Mouse (Mus musculus) embryo, embryonic 9.5 days (tissue): ENCODE data around the gene Tmem147.

Experiments used
- DNase-seq: peaks from one replicate; pipeline ENCODE4 v3.0.0-alpha.2; 2017; ENCODE audit errors: extremely low spot score

The Tmem147 gene

GRCm38 (mm10) chr7:30728214-30728613 is 1.1 kb downstream of the Tmem147 start:
- DNase-seq: no peak

DNA sequence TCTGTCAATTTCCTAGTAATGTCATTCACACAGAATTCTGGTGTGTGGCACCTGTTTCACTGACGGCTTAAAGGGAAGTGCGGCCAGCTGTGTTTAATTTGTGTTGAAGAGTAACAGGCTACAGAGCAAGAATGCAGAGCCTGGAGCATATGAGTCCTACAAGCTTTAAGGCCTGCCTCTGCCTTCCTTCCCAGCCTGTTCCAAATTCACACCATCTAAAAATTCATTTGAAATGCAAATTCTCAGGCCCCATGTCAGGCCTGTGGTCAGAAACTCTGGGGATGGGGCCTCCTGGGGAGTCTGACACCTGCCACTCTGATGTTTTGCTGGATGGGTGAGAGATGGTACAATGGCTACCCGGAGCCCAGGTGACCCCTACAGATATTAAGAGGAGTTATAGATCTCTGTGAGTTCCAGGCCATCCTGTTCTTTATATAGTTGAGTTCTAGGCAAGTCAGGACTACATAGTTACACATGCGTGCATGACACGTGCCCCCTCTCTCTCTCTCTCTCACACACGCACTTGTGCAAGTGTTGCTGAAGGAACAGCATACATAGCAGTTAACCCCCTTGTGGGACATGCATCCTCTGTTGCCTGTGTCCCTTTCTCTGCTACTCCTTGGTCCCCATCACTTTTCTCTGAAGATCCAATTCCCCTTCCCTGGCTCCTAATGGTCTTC is 5.9 kb downstream of the Tmem147 start:
- no peak for DNase-seq

- DNase-seq: no peak
Measured at GRCm38 (mm10) chr7:30721286-30721685, 8.1 kb downstream of the Tmem147 start.

- no peak for DNase-seq
Measured at GRCm38 (mm10) chr7:30719669-30720068, 9.7 kb downstream of the Tmem147 start.

DNA sequence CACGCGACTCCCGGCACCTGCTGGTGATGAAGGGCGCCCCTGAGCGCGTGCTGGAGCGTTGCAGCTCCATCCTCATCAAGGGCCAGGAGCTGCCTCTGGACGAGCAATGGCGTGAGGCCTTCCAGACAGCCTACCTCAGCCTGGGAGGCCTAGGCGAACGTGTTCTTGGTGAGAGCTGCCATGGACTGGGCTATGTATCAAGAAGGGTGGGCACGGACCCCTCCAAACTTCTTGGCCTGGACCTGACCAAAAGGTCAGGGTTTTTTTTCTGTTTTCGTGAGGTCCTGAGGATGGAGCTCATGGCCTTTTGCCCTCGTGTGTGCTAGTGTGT is 11.7 kb downstream of the Tmem147 start:
- no peak for DNase-seq

GRCm38 (mm10) chr7:30717006-30717715 is 12.2 kb downstream of the Tmem147 start:
- DNase-seq: peak; percentile 91

DNA sequence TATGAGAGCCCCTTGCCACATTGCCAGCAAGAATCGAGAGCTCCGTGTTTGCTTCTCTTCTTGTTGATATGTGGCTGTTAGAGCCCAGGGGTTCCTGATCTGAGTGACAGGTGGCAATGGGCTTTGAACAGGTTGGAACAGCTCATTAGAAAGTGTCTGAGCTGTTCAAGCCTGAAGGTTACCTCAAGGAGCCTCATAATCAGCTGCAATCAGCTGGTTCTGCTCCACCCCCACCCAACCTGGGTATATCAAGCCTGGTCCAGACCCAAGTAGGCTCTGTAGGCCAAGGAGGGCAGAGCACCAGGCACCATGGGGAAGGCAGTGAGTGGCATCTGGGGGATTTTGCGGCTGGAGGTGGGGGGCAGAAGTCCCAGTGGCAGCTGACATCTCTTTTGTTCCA is 17.4 kb downstream of the Tmem147 start, which contains the start of gene Atp4a:
Gene Atp4a, plus strand, starts transcription at position 268 of the 400 bp plus-strand sequence.
- no peak for DNase-seq

DNA sequence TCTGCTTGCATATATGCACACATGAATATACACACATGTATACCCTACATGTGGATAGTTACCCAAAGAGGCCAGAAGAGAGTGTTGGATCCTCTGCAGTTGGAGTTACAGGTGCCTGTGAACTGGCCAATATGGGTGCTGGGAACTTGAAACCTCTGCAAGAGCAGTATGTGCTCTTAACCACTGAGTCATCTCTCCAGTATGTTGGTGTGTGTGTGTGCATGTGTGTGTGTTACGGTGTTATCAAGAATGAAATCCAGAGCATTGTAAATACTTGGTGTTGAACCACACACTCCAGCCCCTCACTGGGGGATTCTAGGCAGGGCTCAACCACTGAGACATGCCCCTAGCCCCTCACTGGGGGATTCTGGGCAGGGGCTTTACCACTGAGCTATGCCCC is 21.9 kb downstream of the Tmem147 start:
- no peak for DNase-seq

DNA sequence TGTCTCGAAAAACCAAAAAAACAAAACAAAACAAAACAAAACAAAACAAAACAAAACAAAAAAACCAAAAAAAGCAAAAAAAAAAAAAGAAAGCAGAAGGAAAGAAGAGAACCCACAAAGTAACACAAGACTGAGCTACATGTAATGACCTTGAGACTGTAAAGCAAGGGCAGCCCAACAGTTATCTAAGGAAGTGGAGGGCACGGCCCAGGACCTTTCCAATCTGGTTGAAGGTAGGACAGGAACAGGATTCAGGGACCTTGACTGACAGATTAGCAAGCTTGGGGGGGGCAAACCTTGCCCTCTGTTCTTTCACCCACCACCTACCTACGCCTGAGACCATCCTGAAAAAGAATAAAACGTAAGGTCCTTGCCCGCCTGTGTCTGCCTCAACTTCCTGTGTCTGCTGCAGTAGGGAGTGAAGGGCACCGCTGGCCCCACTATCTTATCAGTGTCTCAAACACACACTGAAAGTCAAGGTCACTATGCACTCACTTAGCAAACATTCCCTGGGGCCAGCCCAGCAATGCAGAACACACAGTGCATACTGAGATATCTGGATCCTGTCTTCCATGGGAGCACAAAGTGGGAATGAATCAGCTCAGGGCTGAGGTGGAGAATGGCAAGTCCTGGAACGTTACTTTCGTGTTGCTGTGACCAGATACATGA is 23.0 kb downstream of the Tmem147 start:
- DNase-seq: no peak

GRCm38 (mm10) chr7:30698589-30698988 is 30.8 kb downstream of the Tmem147 start, which contains the start of gene 2200002J24Rik:
Gene 2200002J24Rik (plus strand): TSS chr7:30698926.
- peak; percentile 15 for DNase-seq

DNA sequence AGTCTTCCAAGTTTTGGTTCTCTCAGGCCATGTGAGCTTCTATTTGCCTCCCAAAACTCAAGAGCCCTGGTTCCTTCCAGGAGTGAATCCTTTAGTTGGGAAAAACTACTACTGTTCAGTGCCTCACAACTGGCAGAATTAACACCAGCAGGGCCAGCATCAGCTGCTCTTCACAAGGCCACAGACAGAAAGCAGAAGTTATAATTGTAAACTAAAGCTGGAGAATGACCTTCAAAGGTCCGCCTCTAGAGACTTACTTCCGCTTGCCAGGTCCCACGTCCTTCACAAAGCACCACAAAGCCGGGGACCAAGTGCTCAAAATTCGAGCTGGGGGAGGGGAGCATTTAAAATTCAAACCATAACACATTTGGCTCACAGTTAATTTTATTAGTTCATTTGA is 31.2 kb downstream of the Tmem147 start:
- DNase-seq: no peak

DNA sequence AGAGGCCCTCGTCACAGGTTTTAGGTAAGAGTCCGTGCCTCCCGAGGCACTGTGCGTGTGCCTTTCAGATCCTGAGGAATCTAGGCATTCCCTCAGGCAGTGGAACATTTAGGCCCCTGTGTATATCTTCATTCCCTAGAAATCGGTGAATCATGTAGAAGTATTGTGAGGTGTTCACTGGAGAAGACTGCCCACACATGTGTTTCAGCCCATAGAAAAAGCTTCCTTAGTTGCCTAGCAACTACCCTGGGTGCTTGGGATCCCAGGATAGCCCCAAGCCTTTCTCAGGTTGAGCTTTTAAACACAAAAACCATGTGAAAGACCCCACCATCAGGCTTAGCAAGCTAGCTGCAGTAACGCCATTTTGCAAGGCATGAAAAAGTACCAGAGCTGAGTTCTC is 41.0 kb downstream of the Tmem147 start:
- no peak for DNase-seq

- DNase-seq: no peak
Measured at GRCm38 (mm10) chr7:30683425-30683824, 45.9 kb downstream of the Tmem147 start.

GRCm38 (mm10) chr7:30681897-30682296 is 47.4 kb downstream of the Tmem147 start:
- DNase-seq: no peak

GRCm38 (mm10) chr7:30678263-30678975 is 50.9 kb downstream of the Tmem147 start:
- no peak for DNase-seq
